Mouse (Mus musculus) yolk sac, embryonic 10.5 days (tissue): ENCODE data around the gene Acot10.
"Not testable (repeated sequence)": the region's sequence is repeated elsewhere in the genome, so short reads cannot be mapped to it uniquely, and the experiment has no call there.

Source experiments
- DNase-seq: peaks from one replicate; pipeline ENCODE4 v3.0.0-alpha.2; 2017; ENCODE audit warnings: low spot score

The Acot10 gene

GRCm38 (mm10) chr15:20666650-20667049 is at the start of gene Acot10:
Gene Acot10 (minus strand): TSS chr15:20666750.
- no peak for DNase-seq

- DNase-seq: no peak
Observed at GRCm38 (mm10) chr15:20711859-20712258, 45.3 kb upstream of the Acot10 start.

GRCm38 (mm10) chr15:20696229-20696628 is 29.7 kb upstream of the Acot10 start:
- DNase-seq: no peak

- no peak for DNase-seq
Observed at GRCm38 (mm10) chr15:20684200-20684599, 17.6 kb upstream of the Acot10 start.

- DNase-seq: no peak
Observed at GRCm38 (mm10) chr15:20682719-20683118, 16.2 kb upstream of the Acot10 start.

- DNase-seq: not testable (repeated sequence)
Observed at GRCm38 (mm10) chr15:20669507-20669906, 3.0 kb upstream of the Acot10 start.

GRCm38 (mm10) chr15:20667989-20668388 is 1.4 kb upstream of the Acot10 start:
- no peak for DNase-seq

GRCm38 (mm10) chr15:20667350-20667749 is 800 bp upstream of the Acot10 start:
- DNase-seq: no peak

- DNase-seq: no peak
Observed at GRCm38 (mm10) chr15:20660221-20660620, 6.3 kb downstream of the Acot10 start.

GRCm38 (mm10) chr15:20642905-20643414 is 23.6 kb downstream of the Acot10 start:
- DNase-seq: no peak

- no peak for DNase-seq
Observed at GRCm38 (mm10) chr15:20639155-20639554, 27.4 kb downstream of the Acot10 start.

GRCm38 (mm10) chr15:20634593-20634992 is 32.0 kb downstream of the Acot10 start:
- DNase-seq: no peak
